Mouse (Mus musculus) liver, embryonic 14.5 days (tissue): ENCODE measurements around the gene Slc26a9.

Source experiments
- CTCF ChIP-seq: IDR thresholded peaks from 2 replicates; pipeline ENCODE4 v1.5.1; 2016; ENCODE audit warnings: antibody characterized with exemption, low read depth, control low read depth
- EP300 ChIP-seq: IDR thresholded peaks from 2 replicates; pipeline ENCODE4 v1.6.1; 2016; ENCODE audit warnings: antibody characterized with exemption, low read depth

GRCm38 (mm10) chr1:131814191-131814590 is 70.4 kb downstream of the Slc26a9 start:
- peak; percentile 13; the same call in 1 of the 2 replicates for TF ChIP-seq CTCF
- TF ChIP-seq EP300: no peak
